Mouse (Mus musculus): ENCODE measurements at regions not wholly inside any gene's neighbourhood (a gene's known extent, or its start where the extent isn't known, plus 50 kb on each side); places are given as distances from the start of the nearest gene placed in this dataset.

DNA sequence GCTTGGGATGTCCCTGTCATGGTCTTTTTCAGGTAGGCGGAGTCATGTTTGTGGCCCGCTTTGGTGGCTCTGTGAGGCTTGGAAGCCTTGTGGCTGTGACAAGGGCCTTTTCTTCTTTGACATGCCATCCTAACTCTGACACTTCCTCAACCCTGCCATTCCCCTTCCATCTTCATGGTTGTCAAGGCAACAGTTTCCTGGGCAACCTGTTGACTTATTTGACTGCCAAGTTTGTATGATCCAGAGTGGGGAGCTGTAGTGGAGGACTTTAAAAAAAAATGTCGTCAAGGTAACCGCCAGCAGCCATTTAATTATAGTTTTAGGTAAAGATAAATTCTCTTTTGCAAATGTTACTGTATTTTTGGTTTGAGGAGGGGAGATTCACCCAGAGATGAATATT lies 56.8 kb upstream of the Kcng1 start:
- DNase-seq (ENCODE audit: low spot score), result no peak

DNA sequence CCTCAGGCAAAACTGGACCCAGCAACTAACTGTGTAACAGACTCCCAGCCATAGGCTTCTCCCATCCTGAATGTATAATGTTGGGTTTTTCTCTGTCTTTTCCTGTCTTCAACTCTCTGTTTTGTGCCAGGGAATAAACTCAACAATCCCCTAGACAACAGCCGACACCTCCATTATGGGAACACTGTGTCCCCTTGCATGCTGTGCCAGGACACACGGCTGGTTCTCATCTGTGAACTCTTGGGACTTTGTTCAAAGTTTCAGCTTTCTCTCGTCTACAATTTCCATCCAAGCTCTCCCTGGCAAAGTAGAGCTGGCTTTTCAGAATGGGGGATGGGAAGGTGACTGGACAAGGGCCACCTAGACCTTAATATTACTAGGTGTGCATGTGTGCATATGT lies 56.1 kb upstream of the Kcng1 start:
- no peak for DNase-seq (ENCODE audit: low spot score)

DNA sequence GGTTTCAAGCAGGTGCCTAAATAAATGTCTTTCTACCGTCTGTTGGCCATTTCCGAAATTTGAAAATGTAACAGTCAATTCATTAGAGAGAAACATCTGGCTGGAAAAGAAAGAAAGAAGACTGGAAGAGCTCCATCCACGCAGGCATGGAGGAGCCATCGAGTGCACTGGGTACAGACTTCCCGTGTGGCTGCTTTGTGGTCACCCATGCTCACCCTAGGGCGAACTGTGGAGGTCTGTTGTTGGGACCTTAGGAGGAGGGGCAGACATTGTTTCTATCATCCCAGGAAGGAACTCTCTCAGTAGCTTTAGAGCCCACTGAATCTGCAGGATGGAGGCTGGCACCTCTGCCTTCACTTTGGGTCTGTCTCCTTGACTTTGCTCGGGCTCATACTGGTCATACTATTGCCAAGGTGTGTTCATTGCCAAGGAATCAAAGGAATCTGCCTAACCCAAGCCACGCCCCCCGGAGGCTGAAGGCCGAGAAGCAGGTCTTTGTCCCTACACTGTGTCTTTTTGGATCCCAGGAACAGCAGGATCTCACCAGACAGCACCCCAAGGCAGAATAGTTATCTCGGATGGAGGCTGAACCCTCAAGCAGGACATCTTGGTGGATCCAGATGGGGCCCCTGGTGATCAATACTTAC lies 54.3 kb upstream of the Kcng1 start:
- no peak for DNase-seq (ENCODE audit: low spot score)

DNA sequence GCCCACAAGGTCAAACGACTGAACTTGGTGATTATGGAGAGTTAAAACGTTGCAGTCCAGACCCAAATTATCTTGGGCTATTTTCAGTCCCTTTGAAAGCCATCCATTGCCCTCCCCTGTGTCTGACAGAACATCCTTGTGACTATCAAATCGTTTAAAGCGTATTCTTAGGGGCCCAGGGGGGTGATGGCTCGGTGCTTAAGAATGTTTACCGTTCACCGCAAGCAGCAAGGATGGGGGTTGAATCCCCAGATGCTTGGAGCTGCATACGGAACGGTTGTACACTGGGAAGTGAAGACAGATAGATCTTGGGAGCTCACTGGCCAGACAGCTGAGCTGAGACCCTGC lies 52.7 kb upstream of the Kcng1 start:
- DNase-seq (ENCODE audit: low spot score), result no peak

DNA sequence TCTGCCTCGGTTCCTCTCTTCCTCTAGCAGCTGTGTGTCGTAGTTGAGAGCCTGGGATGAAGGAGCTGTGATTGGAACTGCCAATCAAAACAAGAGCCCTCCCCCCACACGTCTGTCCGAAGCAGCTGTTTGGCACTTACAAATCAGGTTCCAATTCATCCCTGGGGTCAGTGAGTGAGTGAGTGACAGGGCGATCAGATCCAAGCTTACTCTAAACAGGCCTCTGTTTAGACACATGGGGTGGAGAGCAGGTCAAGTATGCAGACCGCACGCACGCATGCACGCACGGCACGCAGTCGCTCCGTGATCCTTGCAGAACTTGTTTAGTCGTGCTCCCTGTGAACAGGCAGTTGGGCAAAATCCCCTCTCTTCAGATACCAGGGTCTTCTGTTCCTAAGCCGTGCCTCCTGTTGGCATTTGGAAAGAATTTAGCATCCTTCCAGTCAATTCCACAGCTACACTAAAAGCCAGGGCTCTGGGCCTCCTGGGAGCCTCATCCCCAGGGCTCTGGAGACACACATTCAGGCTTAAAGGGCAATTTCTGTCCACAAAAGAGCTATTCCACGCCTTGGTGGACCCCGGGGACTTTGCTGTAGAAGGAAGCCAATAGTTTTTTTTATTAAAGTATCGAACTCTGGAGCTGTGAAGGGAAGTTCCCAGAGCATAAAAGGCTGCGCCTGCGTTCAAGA lies 52.2 kb upstream of the Kcng1 start:
- no peak for DNase-seq (ENCODE audit: low spot score)

DNA sequence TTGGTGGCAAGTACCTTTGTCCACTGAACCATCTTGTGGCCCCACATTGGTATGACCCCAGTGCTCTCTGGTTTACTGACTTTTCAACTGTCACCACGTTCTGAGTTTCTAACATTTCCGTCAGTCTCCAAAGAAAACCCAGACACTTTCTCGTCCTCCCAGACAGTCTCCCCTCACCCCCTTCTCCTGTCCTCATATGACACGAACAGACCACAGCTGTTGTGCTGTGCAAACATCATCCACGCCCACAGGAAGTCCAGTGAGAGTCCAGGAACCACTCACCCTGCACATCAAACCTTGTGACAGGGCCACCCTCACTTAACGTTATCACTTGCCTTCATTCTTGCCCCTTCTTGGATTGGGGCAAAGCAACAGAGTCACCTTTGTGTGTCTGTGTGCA lies 51.4 kb upstream of the Kcng1 start:
- DNase-seq (ENCODE audit: low spot score), result no peak
